Mouse (Mus musculus) forebrain, embryonic 11.5 days (tissue): Measurements from ENCODE around the gene Slc4a4. TPM values are rescaled to one million over a fixed set of nuclear protein-coding genes. Genes with fewer than 3 reads are reported as not detected.
A peak's percentile ranks its signal among the peaks of the same experiment; 100 is the strongest.

ENCODE experiments used
- ATAC-seq: fragments of 200-750 bp; cut with Nextera tagmentation; replicated peaks from 2 replicates; pipeline ENCODE4 v1.8.0; 2017; ENCODE audit warnings: moderate TSS enrichment; ENCODE audit not compliant: low FRiP score
- DNase-seq: peaks from one replicate; pipeline ENCODE4 v3.0.0-alpha.2; 2017; ENCODE audit warnings: low spot score
- H3K27ac ChIP-seq: fragments of 300-500 bp; sonication (generic); 2 replicates; pipeline ENCODE4 v1.5.1; 2014; ENCODE audit warnings: low read depth, low read length
- H3K27me3 ChIP-seq: fragments of 300-500 bp; sonication (generic); 2 replicates; pipeline ENCODE4 v1.6.1; 2014; ENCODE audit warnings: mild to moderate bottlenecking, low read length, mixed read lengths; ENCODE audit not compliant: control insufficient read depth, insufficient read depth
- H3K36me3 ChIP-seq: fragments of 300-500 bp; sonication (generic); 2 replicates; pipeline ENCODE4 v1.6.1; 2014; ENCODE audit warnings: mild to moderate bottlenecking, low read length, moderate library complexity, mixed read lengths; ENCODE audit not compliant: control insufficient read depth, insufficient read depth
- H3K4me1 ChIP-seq: fragments of 300-500 bp; sonication (generic); replicated peaks from 2 replicates; pipeline ENCODE4 v1.6.1; 2014; ENCODE audit warnings: low read length, mixed read lengths; ENCODE audit not compliant: control insufficient read depth, insufficient read depth
- H3K4me2 ChIP-seq: fragments of 300-500 bp; sonication (generic); 2 replicates; pipeline ENCODE4 v1.6.1; 2014; ENCODE audit warnings: low read depth, mild to moderate bottlenecking, low read length, moderate library complexity, mixed read lengths; ENCODE audit not compliant: severe bottlenecking
- H3K4me3 ChIP-seq: fragments of 300-500 bp; sonication (generic); 2 replicates; pipeline ENCODE4 v1.5.1; 2014; ENCODE audit warnings: low read depth, low read length
- H3K9ac ChIP-seq: fragments of 300-500 bp; sonication (generic); 2 replicates; pipeline ENCODE4 v1.6.1; 2014; ENCODE audit warnings: low read length
- H3K9me3 ChIP-seq: fragments of 300-500 bp; sonication (generic); 2 replicates; pipeline ENCODE4 v1.6.1; 2016; ENCODE audit warnings: low read length, mixed read lengths; ENCODE audit not compliant: control insufficient read depth
- WGBS: fragments of 180-500 bp; shearing (Covaris S2); extraction: QIAGEN DNeasy Blood & Tissue Kit; methylation state at CpG from one replicate; pipeline ENCODE4 v1.1.7; 2014; 5-methylcytosine and 5-hydroxymethylcytosine counted together
- polyA plus RNA-seq: library from polyadenylated mRNA; unstranded; fragments of >200 nt; fragmentation: Nextera tagmentation; extraction: Ambion mirVana; gene quantifications from 2 replicates; pipeline ENCODE4 v1.2.1, GENCODE M21; 2014

The Slc4a4 gene
- polyA plus RNA-seq, 1 experiment from 2014 or later, result 3.1 TPM

GRCm38 (mm10) chr5:88938208-88938607 is 51.6 kb downstream of the Slc4a4 start:
- H3K27me3 ChIP-seq, result no peaks in the 10 kb centered on the region
- H3K9ac ChIP-seq, result no peak overlapping the region
- no peak overlapping the region for H3K4me2 ChIP-seq
- H3K27ac ChIP-seq, result no peak overlapping the region
- ATAC-seq (no peak), DNase-seq (no peak)
- no peaks in the 10 kb centered on the region for H3K4me1 ChIP-seq
- 97% methylated on average over 1 of the region's 1 CpGs for WGBS
- no peaks in the 10 kb centered on the region for H3K36me3 ChIP-seq
- no peak overlapping the region for H3K4me3 ChIP-seq
- no peaks in the 10 kb centered on the region for H3K9me3 ChIP-seq

DNA sequence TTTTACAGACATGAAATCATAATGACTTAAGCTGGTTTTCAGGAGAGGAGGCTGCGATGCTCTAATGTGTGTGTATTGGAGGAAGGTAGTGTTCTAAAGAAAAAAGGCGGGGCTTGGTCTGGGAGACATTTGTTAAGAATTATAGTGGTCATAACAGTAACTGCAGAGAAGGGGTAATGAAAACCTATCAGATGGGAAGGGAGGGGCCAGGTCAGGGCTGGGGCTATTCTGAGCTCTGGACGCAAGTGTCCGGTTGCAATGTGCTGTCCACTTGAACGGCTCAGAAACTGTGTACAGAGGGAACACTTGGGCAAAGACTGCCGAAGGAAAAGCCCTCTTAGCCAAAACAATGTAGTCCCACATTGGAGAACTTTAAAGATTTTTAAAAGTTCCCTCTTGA is 52.5 kb downstream of the Slc4a4 start:
- Histone ChIP-seq H3K27me3 (no peaks in the 10 kb centered on the region), H3K9ac (no peak overlapping the region), H3K4me1 (no peaks in the 10 kb centered on the region), H3K4me3 (no peak overlapping the region), H3K4me2 (no peak overlapping the region), H3K27ac (no peak overlapping the region), H3K36me3 (no peaks in the 10 kb centered on the region), H3K9me3 (no peaks in the 10 kb centered on the region)
- DNase-seq (no peak), ATAC-seq (no peak)
- 81% methylated on average over 6 of the region's 6 CpGs for WGBS

DNA sequence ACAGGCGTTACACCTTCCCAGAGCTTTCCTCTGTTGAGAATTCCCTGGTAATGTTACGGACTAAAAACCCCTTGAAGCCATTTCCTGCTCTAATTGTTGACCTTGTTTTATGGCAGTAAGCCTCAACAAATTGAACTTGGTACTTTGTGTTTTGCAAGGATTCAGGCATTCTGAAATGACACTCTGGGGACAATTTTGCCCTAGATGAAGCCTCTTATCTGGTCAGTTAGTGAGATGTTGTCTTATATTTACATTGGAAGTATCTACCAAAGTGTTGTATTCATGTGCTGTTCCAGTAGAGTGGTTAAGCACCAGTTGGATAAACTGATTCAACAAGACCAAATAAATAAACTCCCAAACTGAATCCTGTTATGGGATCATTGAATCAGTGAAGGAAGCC is 53.2 kb downstream of the Slc4a4 start:
- WGBS, result 86% methylated on average over 2 of the region's 2 CpGs
- Histone ChIP-seq H3K4me2 (no peak overlapping the region), H3K36me3 (no peaks in the 10 kb centered on the region), H3K27me3 (no peaks in the 10 kb centered on the region), H3K27ac (no peak overlapping the region), H3K4me3 (no peak overlapping the region), H3K4me1 (no peaks in the 10 kb centered on the region), H3K9me3 (no peaks in the 10 kb centered on the region), H3K9ac (no peak overlapping the region)
- DNase-seq (no peak), ATAC-seq (no peak)

- Histone ChIP-seq H3K4me2 (no peak overlapping the region), H3K27ac (no peak overlapping the region), H3K9me3 (no peaks in the 10 kb centered on the region), H3K27me3 (no peaks in the 10 kb centered on the region), H3K9ac (no peak overlapping the region), H3K36me3 (no peaks in the 10 kb centered on the region), H3K4me3 (no peak overlapping the region), H3K4me1 (no peaks in the 10 kb centered on the region)
- no peak for DNase-seq
- no peak for ATAC-seq
- WGBS, result 89% methylated on average over 7 of the region's 7 CpGs
Observed at GRCm38 (mm10) chr5:88941905-88942304, 55.3 kb downstream of the Slc4a4 start.

DNA sequence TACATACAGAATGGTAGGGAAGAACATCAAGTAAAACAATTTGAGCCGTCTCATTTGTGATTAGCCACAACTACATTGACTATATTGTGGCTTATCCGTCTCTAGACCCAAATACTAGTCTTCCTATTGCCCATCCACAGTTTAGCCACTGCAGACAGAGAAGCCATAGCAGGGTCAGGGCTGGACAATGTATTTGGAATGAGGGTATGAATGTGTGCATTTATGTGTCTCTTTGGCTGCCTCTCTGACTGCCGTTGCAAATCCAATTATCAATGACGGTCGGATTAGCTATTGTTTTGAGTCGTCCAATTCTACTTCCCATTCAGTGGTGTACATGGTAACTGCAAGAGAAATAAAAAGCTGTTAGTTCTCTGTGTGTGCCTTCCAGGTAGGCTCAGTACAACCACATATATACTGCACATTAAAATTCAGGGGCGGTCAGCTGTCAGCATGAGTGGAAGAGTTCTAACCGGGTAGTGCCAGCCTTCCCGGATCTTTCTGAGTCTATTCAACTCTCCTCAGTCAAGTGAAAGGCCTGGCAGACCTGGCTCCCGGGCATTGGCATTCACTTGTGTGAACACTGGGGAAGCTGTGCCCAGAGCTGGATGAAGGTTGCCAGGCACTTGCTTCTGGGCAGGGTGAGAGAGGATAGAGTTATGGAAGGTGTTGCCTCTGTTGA is 59.2 kb downstream of the Slc4a4 start:
- H3K4me1 ChIP-seq, result no peaks in the 10 kb centered on the region
- no peak overlapping the region for H3K4me2 ChIP-seq
- H3K9ac ChIP-seq, result no peak overlapping the region
- no peaks in the 10 kb centered on the region for H3K27me3 ChIP-seq
- no peak overlapping the region for H3K4me3 ChIP-seq
- ATAC-seq (no peak), DNase-seq (no peak)
- no peaks in the 10 kb centered on the region for H3K36me3 ChIP-seq
- no peak overlapping the region for H3K27ac ChIP-seq
- H3K9me3 ChIP-seq, result no peaks in the 10 kb centered on the region
- WGBS, result 50% methylated on average over 10 of the region's 10 CpGs

GRCm38 (mm10) chr5:88950337-88950736 is 63.7 kb downstream of the Slc4a4 start:
- Histone ChIP-seq H3K27ac (no peak overlapping the region), H3K9me3 (no peaks in the 10 kb centered on the region), H3K4me3 (no peak overlapping the region), H3K4me1 (no peaks in the 10 kb centered on the region), H3K36me3 (no peaks in the 10 kb centered on the region), H3K9ac (no peak overlapping the region), H3K27me3 (no peaks in the 10 kb centered on the region), H3K4me2 (no peak overlapping the region)
- DNase-seq (no peak), ATAC-seq (no peak)
- WGBS, result 92% methylated on average over 7 of the region's 7 CpGs

DNA sequence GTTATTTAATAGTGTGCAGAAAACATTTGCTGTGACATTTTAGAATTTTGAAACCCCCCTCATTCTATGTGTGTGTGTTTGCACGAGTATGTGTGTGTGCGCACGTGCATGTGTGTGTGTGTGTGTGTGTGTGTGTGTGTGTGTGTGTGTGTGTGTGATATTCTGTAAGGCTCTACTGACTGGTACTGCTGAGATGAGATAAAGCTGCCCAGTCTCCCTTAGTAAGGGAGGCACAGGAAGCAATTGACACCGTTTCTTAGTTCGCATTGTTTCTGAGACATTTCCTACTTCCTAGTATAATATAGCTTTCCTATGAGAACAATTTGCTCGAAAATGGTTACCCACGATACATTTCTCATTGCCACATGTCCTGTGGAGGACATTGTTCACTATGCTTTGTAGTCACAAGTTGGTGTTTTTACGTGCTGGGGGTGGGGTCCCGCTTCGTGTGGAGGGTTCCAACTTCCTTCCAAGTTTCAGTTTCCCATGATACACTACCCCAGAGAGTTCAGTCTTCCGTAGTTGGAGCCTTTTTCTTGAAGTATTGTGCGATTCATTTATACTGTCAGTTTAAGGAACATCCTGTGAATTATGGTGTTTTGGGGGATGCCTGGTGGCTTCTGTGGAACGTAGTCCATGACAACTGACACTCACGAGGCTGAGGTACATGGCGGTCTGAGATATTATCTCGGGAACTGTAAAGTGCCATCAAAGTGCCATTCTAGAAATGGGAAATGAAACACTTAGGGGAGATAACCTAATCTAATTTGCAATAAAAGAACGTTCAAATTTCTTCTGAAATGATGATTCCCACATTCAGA is 66.3 kb downstream of the Slc4a4 start:
- H3K27ac ChIP-seq, result no peak overlapping the region
- ATAC-seq (no peak), DNase-seq (no peak)
- no peaks in the 10 kb centered on the region for H3K9me3 ChIP-seq
- H3K36me3 ChIP-seq, result no peaks in the 10 kb centered on the region
- 88% methylated on average over 17 of the region's 17 CpGs for WGBS
- no peaks in the 10 kb centered on the region for H3K27me3 ChIP-seq
- no peak overlapping the region for H3K4me3 ChIP-seq
- no peak overlapping the region for H3K4me2 ChIP-seq
- no peak overlapping the region for H3K9ac ChIP-seq
- H3K4me1 ChIP-seq, result no peaks in the 10 kb centered on the region

DNA sequence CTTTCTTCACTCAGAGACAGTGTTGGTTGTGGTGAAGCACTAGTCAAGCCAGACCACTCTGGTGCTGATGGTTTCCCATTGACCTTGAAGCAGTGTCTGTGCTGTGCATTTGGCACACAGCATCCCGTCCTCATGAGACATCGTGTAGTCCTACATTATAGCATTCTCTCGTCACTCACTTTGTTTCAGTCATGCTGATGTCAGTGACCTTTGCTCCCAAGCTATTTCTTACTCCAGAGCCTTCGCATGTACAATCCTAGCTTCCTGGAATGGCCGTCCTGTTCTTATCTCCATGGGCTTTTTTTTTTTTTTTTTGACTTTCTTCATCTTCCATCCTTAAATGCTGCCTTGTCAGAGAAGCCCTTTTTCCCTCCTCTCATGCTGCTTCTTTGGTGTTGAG is 71.1 kb downstream of the Slc4a4 start:
- H3K27ac ChIP-seq, result no peak overlapping the region
- DNase-seq (no peak), ATAC-seq (0 out of 2 replicates have a peak, but pooled peaks have one; percentile 21)
- H3K36me3 ChIP-seq, result no peaks in the 10 kb centered on the region
- no peak overlapping the region for H3K9ac ChIP-seq
- H3K4me2 ChIP-seq, result no peak overlapping the region
- no peaks in the 10 kb centered on the region for H3K4me1 ChIP-seq
- WGBS, result 94% methylated on average over 5 of the region's 5 CpGs
- H3K4me3 ChIP-seq, result no peak overlapping the region
- no peaks in the 10 kb centered on the region for H3K27me3 ChIP-seq
- H3K9me3 ChIP-seq, result no peaks in the 10 kb centered on the region

DNA sequence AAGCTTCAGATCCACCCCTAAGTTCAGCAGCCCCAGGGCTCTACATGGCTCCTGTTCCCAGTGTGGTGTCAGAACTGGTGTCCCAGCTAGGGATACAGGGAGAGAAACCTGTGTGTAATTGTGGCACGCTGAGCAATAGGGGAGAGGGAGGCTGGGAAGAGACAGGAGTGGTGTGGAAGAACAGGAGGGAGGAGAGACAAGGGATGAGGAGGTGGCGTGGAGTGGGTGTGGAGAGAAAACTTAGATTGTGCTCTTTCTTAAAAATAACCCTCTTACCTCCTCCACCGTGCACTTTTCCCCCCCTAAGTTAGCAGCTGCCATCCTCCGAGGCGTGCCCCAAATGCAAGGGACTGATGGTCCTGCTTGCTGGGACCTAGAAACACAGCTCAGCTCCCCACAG is 72.3 kb downstream of the Slc4a4 start:
- no peaks in the 10 kb centered on the region for H3K9me3 ChIP-seq
- DNase-seq (no peak), ATAC-seq (no peak)
- no peak overlapping the region for H3K9ac ChIP-seq
- no peak overlapping the region for H3K4me2 ChIP-seq
- no peak overlapping the region for H3K4me3 ChIP-seq
- no peaks in the 10 kb centered on the region for H3K4me1 ChIP-seq
- no peak overlapping the region for H3K27ac ChIP-seq
- no peaks in the 10 kb centered on the region for H3K27me3 ChIP-seq
- WGBS, result 85% methylated on average over 5 of the region's 5 CpGs
- no peaks in the 10 kb centered on the region for H3K36me3 ChIP-seq
